Mouse (Mus musculus): ENCODE results near the gene Ntsr1.

Ntsr1 gene

DNA sequence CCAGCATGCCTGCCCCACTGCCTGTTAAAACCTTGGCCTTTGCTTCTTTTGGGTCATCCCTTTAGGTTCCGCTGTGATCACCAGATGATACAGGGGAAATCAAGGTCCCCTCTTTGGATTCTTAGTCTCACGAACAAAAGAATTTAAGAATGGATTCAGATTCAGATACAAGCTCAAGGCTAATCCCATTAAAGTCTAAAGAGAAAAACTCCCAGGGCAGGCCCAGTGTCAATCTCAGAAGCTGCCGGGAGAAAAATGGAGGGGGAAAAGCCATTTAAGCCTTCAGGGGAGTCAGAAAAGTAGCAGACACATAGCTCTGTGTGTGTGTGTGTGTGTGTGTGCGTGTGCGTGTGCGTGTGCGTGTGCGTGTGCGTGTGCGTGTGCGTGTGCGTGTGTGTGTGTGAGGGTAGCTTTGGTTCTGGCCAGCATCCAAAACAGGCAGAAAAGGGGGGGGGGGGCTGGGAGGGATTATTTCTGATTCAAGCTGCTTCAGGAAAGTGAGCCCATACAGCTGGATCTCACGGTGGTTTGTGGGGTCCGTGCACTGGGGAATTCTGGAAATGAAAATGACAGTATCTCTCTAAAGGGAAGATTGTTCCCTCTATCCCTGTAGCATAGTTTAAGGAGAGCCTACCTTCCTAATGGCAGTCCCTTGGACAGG is 8.8 kb downstream of the Ntsr1 start:
- DNase-seq (ENCODE audit: low spot score) = no peak

DNA sequence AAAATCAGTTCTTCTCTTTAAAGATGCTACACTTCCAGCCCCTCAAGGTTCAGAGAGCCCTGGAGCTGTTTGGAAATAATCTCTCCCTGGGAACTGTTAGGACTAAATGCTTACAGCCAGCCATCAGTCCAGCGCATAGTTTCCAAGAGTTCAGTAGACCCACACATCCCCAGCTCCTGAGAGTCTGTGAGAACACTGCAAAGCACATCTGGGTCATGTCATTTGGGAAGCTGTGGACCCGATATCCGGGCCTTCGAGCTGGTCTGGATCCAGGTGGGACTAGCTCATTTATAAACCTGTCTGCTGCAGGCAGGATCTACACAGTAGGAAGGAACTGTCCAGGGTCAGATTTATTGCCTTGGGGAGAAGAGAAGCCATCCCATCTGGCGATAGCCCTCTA is 11.1 kb downstream of the Ntsr1 start:
- no peak for DNase-seq (ENCODE audit: low spot score)

DNA sequence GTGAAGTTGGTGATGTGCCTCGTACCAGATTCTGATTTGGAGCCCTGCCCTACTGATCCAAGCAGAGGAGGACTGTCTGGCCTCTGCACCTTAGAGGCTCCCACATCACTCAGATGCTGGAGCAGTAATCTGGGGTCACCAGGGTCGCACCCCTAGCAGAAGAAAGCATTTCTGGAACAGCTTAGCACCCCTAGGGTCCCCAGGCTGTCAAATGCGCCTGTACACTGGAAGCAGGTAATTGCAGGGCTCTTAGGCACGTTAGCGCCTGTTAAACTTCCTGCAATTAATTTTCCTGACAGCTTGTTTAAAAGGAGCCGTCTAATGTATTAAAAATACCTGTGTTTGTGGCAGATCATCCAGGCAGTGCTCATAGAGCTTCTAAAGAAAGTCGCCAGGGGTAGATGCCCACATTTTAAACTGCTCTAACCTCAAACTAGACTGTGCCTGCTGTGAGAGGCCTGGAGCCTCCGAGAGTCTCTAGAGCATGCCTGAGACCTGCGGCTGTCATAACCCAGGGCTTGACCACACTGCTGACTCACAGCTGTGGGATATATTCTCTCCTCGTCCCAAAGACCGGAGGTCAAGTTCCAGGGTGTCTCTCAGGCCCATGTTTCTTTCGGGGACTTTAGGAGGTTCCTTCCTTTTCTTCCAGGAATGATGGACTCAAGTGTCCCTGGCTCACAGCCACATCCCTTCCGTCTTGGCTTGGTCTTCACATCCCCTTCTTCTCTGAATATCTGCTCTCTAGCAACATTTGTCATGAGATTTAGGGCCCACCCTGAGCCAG is 12.3 kb downstream of the Ntsr1 start:
- DNase-seq (ENCODE audit: low spot score) = no peak

DNA sequence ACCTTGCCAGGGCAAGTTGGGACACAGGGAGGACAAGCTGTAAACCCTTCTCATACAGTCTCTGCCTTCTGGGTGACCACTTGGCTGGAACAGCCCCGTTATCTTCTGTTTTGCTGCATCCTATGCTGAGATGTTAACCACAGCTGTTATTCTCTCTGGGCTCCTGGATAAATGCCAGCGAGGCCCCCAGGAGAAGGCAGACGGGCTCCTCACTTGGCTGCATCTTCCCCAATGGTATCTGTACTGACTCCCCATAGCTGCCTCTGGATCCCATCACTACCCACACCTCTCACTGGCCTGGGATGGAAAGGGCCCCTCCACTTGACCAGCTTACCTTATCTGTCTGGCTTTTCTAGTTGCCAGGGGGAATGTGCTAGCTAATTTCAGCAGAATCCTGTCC is 13.2 kb downstream of the Ntsr1 start:
- no peak for DNase-seq (ENCODE audit: low spot score)

DNA sequence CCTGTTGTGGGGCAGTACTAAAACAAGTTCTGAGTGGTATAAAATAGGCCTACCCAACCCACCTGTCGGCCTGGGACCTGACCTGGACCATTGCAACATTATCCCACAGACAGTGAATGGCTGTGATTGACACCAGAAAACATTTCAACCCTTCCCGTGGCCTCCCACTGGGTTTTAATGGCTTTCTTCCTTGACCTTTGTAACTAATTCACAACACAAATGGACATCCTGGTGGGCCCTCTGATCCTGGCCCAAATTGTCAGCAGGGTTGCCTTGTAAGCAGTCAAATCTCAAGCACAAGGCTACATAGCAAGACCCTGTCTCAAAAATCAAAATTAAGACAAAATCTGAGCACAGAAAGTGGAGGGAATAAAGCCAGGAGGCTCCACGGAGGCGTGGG is 14.1 kb downstream of the Ntsr1 start:
- DNase-seq (ENCODE audit: low spot score) = no peak

DNA sequence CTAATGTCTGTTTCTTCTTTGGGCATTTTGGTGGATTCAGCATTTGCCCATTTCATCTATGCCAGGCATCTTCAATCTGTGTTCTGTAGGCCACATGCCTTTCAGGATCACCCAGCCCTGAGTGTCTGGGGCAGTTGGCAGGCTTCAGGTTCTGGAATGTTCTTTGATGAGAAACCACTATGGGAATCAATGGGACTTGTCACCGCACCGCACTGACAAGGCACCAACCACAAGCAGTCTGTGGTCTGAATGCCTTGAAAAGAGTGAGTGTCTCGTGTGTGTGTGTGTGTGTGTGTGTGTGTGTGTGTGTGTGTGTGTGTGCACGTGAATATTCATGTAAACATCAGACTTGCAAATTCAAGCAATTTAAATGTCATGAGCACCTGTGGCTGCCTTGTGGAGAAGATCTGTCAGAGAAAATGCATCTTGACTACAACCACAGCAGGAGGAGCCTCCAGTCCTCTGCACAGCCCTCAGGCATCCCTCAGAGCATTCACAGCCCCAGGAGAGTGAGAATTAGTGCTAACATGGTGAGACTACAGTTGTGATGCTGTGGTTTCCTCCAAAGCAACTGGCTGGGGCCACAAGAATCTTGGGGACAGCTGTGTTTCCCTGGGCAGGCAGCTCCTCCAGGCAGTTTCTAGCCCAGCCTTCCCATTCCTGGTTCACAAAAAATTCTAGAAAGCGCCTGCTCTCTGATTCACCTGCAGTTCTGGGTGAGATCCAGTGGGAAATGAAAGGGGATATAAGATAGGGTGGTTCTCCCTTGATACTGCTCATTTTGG is 21.9 kb downstream of the Ntsr1 start:
- no peak for DNase-seq (ENCODE audit: low spot score)

DNA sequence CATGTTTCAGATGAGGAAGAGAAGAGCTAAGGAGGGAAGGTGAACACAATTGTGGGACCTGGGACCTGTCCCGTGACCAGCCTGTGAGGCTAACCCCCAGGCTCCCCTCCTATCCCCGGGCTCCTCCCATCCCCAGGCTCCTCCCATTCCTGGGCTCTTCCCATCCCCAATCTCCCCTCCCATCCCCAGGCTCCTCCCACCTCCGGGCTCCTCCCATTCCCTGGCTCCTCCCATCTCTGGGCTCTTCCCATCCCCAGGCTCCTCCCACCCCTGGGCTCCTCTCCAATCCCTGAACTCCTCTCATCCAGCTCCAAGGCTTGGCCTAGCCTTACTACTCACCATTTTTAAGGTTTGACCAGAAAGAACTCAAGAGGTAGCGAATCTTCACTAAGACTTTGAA is 23.0 kb downstream of the Ntsr1 start:
- no peak for DNase-seq (ENCODE audit: low spot score)

DNA sequence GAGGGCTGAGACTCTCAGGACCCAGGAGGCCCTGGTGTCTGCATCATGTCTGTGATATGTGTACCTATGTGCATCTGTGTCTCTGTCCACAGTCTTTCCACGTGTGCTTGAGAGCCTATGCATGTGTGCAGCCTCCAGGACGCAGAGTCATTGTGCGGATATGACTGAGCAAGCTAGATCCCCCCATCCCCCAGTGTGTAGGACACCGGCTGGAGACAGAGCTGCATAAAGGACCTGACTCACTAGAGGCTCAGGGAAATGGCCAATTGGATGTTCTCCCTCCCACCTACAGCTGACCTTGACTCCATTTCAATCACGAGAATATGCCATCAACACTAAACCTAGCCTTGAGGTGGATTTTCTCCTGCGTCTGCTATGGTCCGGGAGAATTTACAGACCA is 27.7 kb downstream of the Ntsr1 start:
- no peak for DNase-seq (ENCODE audit: low spot score)

DNA sequence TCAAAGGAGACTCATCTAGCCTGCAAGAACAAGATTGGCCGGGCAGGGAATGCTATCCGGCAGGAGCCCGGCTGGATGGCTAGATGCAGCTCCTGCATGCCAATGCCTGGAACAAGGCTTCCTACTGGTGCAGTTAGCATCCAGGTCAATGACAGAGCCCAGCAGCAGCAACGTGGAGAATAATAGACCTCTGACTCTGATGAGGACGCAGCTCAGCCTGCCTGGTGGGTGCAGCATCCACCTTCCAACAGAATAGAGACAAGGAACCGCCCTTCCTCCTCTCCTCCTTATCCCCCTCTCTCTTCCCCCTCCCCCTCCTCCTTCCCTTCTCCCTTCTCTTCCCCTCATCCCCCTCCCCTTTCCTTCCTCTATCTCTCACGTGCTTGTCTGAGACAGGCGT is 28.1 kb downstream of the Ntsr1 start:
- no peak for DNase-seq (ENCODE audit: low spot score)

DNA sequence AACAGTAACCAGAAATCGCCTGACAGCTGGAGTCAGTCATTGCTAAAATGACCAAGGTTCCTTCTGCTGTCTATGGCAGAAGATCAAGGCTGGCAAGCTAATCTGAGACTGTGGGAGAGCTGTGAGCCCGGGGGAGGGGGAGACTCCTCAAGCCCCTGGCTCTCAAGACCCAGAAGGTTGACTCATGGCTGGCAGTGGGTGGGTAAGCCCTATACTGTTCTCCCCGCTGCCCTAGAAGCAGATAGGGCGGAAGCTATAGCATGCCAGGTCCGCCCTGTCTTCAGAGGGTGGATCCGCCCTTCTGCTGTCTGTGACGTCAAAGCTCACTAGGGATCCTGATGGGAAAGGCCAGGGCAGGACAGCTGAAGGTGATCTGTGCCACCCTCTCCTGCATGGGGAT is 30.4 kb downstream of the Ntsr1 start:
- DNase-seq (ENCODE audit: low spot score) = no peak

DNA sequence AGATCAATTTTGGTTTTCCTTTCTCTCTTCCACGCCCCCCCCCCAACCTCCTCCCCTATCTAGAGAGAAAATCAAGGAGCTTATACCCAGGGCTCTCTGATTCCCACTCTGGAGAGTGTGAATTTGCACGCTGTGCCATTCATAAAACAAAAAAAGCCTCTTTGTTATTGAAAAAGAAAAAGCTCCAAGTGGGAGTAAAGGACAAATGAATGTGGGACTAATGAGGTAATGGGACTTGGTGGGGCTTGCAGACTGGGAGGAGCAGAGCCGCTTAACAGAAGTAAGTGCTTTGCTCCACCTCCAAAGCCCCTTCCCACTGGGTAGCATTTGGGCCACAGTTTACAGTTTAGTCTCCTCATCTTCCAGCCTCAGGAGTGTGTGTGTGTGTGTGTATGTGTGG is 30.8 kb downstream of the Ntsr1 start:
- DNase-seq (ENCODE audit: low spot score) = no peak

DNA sequence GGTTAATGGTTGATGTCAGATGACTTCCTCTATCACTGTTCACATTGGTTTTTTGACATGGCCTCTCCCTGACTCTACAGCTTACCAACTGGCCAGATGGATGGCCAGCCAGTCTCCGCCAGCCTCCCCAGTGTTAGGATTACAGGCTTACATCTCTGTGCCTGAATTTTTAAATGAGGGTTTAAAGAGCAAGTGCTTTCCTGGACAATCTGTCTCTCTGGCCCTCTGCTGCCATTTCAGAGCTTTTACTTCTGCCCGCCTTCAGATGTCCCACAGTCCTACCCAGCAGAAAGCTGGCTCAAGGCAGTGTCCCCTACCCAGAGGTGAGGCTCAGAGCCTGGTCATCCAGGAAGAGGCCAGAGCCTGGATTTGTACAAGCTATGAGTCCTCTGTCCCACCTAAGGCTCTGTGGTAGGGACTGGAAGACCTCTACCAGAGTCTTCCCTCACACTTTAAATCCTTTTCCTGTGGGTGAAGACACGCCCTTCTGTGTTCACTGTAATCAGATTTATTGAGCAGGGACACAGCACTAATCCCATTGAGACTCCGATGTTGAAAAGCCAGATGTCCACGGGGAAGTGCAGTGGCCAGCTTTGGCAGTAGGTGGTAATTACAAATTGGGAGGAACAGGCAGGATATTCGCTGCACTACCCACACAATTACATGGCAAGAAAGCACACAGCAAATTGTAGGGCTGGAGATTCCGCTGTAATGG is 32.1 kb downstream of the Ntsr1 start:
- DNase-seq (ENCODE audit: low spot score) = no peak

DNA sequence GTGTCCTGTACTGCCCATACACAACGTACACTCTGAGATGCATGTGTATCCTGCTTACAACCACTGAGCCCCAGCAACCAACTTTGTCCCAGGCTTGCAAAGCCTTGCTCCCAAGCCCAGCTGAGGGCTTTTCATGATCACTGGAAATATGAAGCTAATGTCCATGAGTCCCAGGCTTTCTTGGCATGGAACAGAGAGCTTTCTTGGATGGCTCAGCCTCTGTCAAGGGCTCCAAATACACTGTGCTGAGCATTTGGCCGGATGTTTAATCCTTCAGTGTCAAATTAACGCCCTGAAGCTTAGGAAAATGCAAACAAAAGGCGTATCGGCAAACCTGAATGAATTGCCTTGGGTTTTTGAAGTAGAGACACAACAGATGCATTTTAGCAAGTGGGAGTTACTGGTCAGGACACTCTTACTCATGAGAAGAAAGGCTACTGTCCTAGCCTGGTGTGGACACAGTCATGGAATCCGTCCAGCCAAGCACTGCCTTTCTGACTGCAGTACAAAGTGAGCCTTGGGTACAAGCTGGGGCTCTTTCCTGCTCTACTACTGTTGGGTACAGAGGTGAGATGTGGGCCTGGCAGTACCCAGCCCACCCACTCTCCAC is 32.7 kb downstream of the Ntsr1 start:
- DNase-seq (ENCODE audit: low spot score) = no peak

DNA sequence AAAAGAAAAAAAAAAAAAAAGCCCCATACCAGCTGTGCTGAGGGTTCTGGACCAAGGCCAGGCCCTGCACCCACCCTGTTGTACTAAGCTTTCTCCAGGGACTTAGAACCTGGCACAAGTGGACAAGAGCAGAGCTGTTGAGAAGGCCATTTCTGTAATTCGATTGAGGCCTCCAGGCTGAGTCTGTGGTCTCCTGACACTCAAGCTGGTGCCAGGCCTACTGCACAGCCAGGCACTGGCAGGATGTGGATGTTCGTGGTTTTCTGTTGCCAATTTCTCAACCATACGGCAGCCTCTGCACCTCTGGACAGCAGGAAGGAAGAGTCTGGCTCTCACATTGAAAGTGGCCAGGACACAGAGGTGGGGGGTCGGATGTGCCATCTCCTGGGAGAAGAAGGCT is 33.5 kb downstream of the Ntsr1 start:
- no peak for DNase-seq (ENCODE audit: low spot score)

DNA sequence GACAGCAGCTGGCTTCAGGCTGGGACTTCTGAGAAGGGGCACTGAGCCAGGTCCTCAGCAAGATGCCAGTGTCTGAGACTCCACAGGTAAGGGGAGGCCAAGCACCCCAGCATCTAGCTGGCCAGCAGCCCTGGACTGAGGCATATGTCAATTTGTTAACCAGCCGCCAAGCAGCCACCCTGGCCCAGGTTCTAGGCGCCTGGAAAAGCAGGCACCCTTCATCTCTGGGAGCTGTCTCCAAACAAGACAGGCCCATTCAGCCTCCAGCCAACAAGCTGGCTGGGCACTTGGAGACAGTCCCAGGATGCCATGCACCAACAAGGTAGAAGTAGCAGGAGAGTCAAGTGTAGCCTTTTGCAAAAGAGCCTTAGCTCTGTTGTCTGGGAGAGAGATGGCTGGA is 43.9 kb downstream of the Ntsr1 start:
- no peak for DNase-seq (ENCODE audit: low spot score)

DNA sequence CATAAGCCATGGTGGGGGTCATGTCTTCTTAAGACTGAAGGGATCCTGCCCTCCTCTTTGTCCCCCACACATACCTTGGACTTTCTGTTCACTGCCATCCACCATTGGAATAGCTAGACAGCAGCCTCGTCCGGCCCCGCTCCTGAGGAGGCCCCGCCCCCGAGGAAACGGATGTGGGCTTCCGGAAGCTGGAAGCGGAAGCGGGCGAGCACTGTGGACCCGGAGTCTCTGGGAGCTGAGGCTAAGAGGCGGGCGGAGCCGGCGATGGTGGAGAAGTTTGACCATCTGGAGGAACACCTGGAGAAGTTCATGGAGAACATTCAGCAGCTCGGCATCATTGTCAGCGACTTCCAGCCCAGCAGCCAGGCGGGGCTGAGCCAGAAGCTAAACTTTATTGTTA is 45.3 kb downstream of the Ntsr1 start:
- DNase-seq (ENCODE audit: low spot score) = no peak

DNA sequence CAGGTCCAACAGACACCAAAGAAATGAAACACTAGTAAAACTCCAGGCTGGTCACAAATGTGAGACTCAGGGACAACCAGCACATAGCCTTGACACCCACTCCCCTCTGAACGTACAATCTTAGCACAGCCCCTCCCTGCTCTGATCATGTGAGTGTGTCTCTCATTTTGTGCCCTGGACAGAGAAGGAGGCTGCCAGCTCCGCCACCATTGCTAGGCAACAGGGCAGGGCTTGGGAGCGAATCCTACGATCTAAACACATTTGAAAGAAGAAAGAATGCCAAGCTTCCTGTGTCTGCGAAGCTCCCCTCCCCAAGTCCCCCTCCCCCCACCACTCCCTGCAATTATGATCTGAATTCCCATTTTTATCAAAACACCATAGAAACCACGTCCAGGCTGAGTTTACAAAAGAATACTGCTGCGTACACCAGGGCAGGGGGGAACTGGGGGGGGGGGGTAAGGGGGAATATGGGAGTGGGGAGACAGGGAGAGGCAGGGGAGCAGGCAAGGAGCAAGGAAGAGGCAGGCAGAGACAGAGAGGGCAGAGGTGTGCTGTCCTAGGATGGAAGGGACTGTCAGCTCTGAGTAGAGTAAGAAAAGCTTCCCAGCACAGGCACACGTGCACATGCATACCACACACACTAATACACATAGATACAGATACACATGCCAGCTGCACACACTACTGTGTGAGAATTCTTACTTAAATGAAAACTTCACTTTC is 47.8 kb downstream of the Ntsr1 start:
- no peak for DNase-seq (ENCODE audit: low spot score)

DNA sequence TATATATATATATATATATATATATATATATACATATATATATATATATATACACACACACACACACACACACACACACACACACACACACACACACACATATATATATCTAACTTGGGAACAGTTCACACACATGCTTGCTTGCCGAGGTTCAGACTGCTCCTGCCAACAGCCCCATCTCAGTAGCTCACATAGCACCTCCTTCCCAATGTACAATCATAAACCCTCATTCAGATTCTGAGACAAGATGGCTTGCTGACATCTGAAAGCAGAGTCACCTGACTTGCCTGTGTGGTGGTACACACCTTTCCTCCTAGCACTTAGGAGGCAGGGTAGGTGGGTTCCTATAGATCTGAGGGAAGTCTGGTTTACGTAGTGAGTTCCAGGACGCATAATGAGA is 52.6 kb downstream of the Ntsr1 start:
- no peak for DNase-seq (ENCODE audit: low spot score)

DNA sequence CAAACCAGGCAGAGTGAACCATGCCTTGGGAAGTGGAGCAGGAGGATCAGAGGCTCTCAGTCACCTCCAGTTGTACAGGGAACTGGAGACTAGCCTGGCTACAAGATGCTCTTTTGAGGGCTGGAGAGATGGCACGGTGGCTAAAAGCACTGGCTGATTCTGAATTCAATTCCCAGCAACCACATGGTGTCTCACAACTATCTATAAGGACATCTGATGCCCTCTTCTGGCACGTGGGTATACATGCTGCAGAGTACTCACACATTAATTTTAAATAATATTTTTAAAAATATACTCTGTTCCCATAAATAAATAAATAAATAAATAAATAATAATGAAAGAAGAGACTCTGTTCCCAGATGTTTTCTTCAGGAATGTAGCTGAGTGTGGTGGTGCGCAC is 55.4 kb downstream of the Ntsr1 start:
- DNase-seq (ENCODE audit: low spot score) = no peak

DNA sequence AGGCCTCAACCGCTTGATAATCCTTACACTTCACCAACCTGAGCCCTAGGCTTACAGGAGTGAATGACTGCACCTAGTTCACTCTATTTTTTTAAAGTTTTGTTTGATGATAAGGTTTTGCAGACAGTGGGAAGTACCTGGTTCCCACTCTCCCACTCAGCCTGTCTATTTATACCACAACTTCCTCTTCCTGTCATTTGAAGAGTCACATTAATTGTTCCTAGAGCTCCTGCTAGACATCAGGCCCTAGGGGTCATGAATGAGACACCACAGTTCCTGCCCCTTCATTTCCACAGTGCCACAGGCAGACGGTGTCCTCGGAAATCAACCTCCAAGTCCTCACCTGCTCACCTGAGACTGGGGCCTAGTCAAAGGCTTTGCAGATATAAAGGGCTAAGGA is 56.7 kb downstream of the Ntsr1 start:
- DNase-seq (ENCODE audit: low spot score) = no peak

DNA sequence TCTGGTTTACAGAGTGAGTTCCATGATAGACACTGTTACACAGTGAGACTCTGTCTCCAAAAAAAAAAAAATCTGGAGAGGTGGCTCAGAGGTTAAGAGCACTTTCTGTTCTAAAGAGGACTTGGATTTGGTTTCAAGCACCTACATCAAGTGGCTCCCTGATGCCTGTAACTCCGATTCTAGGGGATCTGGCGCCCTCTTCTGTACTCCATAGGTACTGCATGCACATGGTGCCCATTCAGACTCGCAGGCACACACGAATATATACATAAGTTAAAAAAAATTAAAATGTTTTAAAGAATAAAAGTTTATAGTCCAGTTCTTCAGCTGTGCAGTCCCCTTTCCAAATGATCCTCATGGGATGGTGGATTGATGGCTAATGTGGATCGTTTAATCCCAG is 60.5 kb downstream of the Ntsr1 start:
- no peak for DNase-seq (ENCODE audit: low spot score)

All from urinary bladder, postnatal 14 days (tissue).